Mouse (Mus musculus) megakaryocyte, adult 5-6 weeks (primary cell): ENCODE results near the gene Ppfibp1. TPM values are rescaled to one million over a fixed set of nuclear protein-coding genes. Genes with fewer than 3 reads are reported as not detected.

Source experiments
- ATAC-seq: 2 replicates; pipeline ENCODE4 v1.8.0; 2016; ENCODE audit warnings: mild to moderate bottlenecking, inconsistent platforms; ENCODE audit not compliant: poor library complexity, severe bottlenecking
- total RNA-seq, 2 experiments: library from RNA; stranded (forward) in 1 of 2; stranded (reverse) in 1 of 2; fragments of 153-499, 151-499 nt in 1 of 2; fragments of 221-1000, 200-1000 nt in 1 of 2; gene quantifications; 2 replicates each; pipeline versions ENCODE4 v1.2.3 to v1.2.4; 2015 to 2017

Gene Ppfibp1
- total RNA-seq, 2 experiments from 2014 or later = 5.0 to 10.5 TPM

DNA sequence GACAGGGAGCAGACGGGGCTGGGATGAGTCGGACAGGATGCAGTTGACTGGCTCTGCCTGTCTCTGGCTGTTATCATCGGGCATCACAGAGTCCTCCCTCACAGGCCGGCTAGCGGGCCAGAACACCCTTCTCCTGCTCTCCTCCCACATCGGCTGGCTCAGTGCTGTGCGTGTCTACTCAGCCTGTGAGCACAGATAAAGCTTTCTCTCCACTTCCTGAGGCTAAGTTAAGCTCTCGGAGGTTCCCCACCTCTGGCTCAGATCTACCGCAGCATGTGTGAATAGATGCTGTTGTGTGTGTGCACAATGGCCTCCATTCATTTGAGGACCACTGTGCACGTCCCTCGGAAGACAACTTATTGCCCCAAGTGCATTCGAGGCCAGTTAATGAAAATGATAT, 67.6 kb downstream of the Ppfibp1 start:
- peak; percentile 41; the same call in 1 of the 2 replicates for ATAC-seq

DNA sequence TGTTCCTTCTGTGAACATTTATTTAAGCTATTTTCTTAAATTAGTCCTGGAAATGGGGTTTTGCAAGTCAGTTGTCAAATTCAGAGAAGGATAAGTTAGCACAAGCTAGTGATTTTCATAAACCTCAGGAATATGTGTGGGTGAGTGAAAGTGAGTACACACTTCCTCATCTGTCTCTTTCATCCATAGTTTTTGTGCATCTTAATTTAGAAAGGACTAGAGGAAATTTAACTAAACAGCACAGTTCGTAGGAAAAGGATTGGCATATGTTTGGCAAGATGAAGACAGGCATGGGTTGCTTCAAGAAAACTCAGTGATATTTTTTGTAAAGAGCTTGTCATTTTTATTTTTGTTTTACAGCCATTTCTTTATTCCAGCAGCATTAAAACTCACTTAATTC, 68.7 kb downstream of the Ppfibp1 start:
- no peak for ATAC-seq

DNA sequence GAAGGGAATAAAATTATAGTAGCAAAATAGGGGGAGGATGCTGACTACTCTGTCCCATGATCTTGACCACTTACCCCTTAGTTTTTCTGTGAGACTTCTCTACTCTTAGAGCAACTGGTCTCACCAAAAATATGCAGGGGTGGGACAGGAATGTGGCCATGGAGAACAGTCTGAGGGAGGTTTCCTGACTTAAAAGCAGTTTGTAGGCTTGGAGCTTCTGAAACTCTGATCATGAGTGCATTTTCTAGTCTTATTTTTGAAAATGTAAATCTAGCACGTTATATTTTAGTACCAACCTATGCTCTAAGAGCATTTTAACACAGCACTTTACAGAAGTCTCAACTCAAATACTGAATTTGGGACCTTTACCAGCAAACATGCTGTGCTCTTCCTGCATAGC, 70.4 kb downstream of the Ppfibp1 start:
- ATAC-seq = no peak

DNA sequence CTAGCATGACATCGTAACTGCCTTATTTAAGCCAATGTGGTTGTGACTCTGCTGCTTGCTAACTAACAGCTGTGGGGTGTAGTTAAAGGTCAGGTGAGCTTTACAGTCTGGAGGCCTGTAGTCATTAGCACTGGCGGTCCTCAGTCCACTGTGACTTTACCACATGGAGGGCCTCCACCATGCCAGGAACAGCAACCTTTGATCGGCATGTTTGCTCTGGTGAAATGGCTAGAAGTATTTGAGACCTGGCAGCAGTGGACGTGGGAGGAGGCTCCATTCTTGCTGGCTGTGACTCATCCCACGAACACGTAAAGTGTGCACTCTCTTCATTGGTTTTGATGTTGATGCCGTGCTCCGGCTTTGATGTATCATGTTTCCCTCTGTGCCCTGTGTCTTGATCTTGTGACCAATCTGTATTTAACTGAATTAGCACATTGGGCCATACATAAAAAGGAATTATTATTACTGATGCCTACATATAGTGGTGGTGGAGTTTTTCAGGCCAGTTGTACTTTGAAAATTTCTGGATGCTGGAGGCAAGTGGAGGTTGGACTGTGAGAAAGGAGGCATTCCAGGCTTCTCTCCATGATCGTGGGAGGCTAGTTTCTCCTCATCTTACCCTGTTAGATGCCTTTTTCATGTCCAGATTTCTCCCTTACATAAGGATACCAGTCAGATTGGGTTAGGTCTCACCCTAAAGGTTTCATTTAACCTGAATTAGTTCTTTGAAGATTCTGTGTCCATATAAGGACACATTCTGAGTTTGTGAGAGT, 71.8 kb downstream of the Ppfibp1 start:
- no peak for ATAC-seq

GRCm38 (mm10) chr6:146960956-146961355, 72.7 kb downstream of the Ppfibp1 start:
- no peak for ATAC-seq

- ATAC-seq = no peak
Measured at GRCm38 (mm10) chr6:146961832-146962481, 73.7 kb downstream of the Ppfibp1 start.

DNA sequence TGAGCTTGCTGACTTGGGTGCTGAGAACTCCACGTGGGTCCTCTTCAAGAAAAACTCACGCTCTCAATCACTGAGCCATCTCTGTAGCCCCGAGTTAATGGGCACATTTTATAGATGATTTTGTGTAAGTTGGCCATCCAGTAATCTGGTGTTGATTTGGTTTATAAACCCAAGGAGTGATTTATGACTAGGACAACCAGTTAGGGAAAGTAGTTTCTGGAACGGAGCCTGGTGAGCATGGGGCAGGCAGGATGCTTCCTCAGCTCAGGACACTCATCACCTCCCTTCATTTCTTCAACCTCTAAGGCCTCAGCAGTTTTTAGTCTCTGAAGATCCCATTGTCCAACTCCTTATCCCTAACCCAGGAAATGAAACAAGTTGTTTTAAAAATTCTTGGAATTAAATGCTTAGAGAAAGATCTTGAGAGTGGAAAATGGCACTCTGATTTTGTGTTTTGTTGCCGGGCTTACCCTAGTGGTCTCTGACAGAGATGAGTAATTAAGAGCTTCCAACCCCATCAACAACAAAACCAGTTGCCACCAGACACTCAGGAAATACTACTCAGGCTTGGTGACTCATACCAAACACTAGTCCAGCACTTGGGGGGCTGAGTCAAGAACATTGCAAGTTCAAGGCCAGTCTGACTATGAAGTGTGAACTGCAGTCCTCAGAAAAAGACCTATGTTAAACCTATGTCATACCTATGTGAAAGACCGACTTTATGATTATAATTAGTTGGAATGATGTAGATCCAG, 75.3 kb downstream of the Ppfibp1 start:
- ATAC-seq = no peak

DNA sequence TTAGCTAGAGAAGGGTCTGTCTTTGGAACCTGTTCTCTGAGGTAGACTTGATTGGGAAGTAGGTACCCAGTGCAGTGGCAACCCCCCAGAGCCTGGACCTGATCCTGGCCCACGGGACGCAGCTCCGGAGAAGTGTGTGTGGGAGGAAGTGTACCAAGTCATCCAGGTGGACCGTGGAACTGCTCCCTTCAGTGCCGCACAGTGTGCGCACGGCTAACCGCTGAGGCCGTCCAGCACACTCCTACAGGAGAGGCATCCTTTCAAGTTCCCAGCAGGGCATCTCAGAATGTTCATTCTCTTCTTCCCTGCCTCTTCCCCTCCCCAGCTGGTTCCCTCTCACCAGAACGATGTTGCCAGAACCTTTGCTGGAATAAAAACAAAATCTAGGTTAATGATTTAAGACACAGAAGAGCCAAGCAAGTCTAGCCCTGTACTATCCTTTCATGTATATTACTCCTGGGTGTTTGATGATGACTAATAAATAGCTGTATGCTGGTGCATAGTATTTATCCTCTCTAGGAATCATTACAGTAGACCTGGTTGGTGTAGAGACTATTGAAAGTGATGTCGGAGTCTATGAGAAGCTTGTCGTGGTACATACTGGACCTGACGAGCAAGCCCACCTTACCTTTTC, 77.0 kb downstream of the Ppfibp1 start:
- ATAC-seq = no peak

- ATAC-seq = no peak
Measured at GRCm38 (mm10) chr6:146966446-146967019, 78.2 kb downstream of the Ppfibp1 start.

GRCm38 (mm10) chr6:146967836-146968235, 79.5 kb downstream of the Ppfibp1 start:
- ATAC-seq = no peak

DNA sequence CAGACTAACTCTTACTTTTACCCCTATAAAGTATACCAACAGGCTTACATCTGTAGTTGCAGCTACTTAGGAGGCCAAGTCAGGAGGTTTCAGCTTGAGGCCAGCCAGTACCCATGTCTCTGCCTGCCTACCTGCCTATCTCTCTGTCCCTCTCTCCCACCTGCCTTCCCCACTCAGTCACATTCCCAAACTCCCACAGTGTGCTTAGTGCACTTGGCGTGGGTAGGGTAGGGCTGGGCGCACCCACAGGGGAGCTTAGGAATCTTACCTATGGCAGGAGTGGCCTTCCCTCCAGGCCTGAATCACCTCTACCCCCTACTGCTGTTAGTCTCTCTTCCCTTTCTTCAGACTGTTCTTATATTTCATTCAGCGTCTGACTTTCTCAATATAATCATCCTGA, 82.5 kb downstream of the Ppfibp1 start:
- ATAC-seq = no peak

- ATAC-seq = no peak
Measured at GRCm38 (mm10) chr6:146971366-146971765, 83.1 kb downstream of the Ppfibp1 start.

- no peak for ATAC-seq
Measured at GRCm38 (mm10) chr6:146972009-146972408, 83.7 kb downstream of the Ppfibp1 start.

DNA sequence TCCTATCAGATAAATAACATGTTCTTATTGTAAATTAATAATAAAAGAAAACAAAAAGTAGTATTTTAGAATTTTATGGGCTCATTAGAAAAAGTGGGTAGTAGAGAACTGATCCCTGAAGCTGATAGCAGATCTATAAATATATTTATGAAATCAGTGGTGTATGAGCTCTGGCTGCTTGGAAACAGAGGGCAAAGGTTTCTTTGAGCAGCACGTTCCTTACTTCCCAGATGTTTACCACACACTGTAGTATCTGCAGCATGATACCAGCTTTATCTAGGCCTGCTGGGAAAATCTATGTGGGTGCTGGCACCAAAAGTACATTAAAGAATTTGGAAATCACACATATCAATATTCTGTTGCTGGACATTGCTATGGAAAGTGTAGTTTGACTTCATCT, 84.5 kb downstream of the Ppfibp1 start:
- ATAC-seq = no peak

DNA sequence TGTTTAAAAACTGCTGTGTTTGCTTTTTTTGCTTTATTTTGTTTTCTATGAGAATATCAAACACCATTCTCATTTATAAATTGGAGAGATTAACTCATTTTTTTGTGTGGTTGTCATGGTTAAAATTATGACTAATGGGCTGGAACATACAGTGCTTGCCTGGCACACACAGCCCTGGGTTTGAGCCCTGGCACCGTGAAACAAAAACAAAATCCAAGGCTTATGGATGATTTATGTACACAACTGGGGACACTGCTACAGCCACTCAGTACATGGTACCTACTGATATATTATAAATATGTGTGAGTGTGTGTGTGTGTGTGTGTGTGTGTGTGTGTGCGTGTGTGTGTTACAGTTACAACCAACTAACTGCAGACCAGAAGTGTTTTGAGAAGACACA, 85.1 kb downstream of the Ppfibp1 start:
- ATAC-seq = no peak

GRCm38 (mm10) chr6:146973830-146974229, 85.5 kb downstream of the Ppfibp1 start:
- no peak for ATAC-seq

GRCm38 (mm10) chr6:146976446-146976845, 88.2 kb downstream of the Ppfibp1 start:
- no peak for ATAC-seq

- ATAC-seq = peak; percentile 35
Measured at GRCm38 (mm10) chr6:146978691-146979114, 90.4 kb downstream of the Ppfibp1 start.

- no peak for ATAC-seq
Measured at GRCm38 (mm10) chr6:146979115-146979744, 90.9 kb downstream of the Ppfibp1 start.

- no peak for ATAC-seq
Measured at GRCm38 (mm10) chr6:146979953-146980352, 91.7 kb downstream of the Ppfibp1 start.
